Mouse (Mus musculus) bone marrow macrophage, adult 2 months (primary cell): ENCODE measurements at regions not wholly inside any gene's neighbourhood (a gene's known extent, or its start where the extent isn't known, plus 50 kb on each side); places are given as distances from the start of the nearest gene placed in this dataset.

ENCODE experiments used
- H3K27ac ChIP-seq: 2 replicates; pipeline ENCODE4 v1.5.1; 2012; ENCODE audit warnings: low read depth, low read length; ENCODE audit not compliant: insufficient read depth
- H3K4me1 ChIP-seq: 2 replicates; pipeline ENCODE4 v1.6.1; 2012; ENCODE audit warnings: low read length; ENCODE audit not compliant: control insufficient read depth, insufficient read depth
- H3K4me3 ChIP-seq: 2 replicates; pipeline ENCODE4 v1.5.1; 2012; ENCODE audit warnings: mild to moderate bottlenecking, low read length, moderate library complexity; ENCODE audit not compliant: insufficient read depth
- CTCF ChIP-seq: IDR thresholded peaks from 2 replicates; pipeline ENCODE4 v1.5.1; 2012; ENCODE audit warnings: low read depth, mild to moderate bottlenecking, low read length, moderate library complexity
- POLR2A ChIP-seq: IDR thresholded peaks from 2 replicates; pipeline ENCODE4 v1.6.1; 2012; ENCODE audit warnings: mild to moderate bottlenecking, low read depth, low read length, borderline replicate concordance

GRCm38 (mm10) chr12:92292460-92293340, 443.7 kb upstream of the Sel1l start:
- no peak overlapping the region for H3K27ac ChIP-seq
- no peak overlapping the region for H3K4me3 ChIP-seq
- H3K4me1 ChIP-seq = no peaks in the 10 kb centered on the region
- no peak for TF ChIP-seq POLR2A
- TF ChIP-seq CTCF = no peak

DNA sequence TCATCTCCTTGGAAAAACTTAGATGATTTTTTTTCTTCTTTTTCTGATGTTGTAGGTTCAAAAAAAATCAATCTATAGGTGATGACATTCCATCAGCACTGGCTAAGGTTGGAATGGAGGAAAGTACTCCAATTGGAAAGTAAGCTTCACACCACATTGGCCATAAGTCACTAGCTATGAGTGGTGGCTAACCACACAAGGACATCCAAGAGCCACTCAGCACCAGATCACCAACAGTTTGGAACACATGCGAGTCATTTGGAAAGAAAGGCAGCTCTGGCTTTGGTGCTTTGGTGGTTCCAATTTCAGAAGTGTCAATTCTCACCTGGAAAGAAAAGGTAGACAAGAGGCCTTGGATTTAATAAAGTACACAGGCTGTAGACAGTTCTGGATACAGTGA, 442.5 kb upstream of the Sel1l start:
- Histone ChIP-seq H3K4me3 (no peak overlapping the region), H3K4me1 (no peaks in the 10 kb centered on the region), H3K27ac (no peak overlapping the region)
- TF ChIP-seq POLR2A = no peak
- TF ChIP-seq CTCF = no peak

GRCm38 (mm10) chr12:92285511-92285910, 436.6 kb upstream of the Sel1l start:
- no peak for TF ChIP-seq POLR2A
- TF ChIP-seq CTCF = no peak

GRCm38 (mm10) chr12:92280470-92280869, 431.5 kb upstream of the Sel1l start:
- no peaks in the 10 kb centered on the region for H3K4me1 ChIP-seq
- H3K4me3 ChIP-seq = no peak overlapping the region
- H3K27ac ChIP-seq = no peak overlapping the region
- TF ChIP-seq CTCF = no peak
- TF ChIP-seq POLR2A = no peak

More at GRCm38 (mm10) chr12:92285511-92285910, 436.6 kb upstream of the Sel1l start:
- no peak overlapping the region for H3K4me3 ChIP-seq
- H3K4me1 ChIP-seq = no peaks in the 10 kb centered on the region
- H3K27ac ChIP-seq = no peak overlapping the region

GRCm38 (mm10) chr12:92251962-92252361, 403.0 kb upstream of the Sel1l start:
- TF ChIP-seq CTCF = no peak
- TF ChIP-seq POLR2A = no peak
- no peak overlapping the region for H3K4me3 ChIP-seq
- no peaks in the 10 kb centered on the region for H3K4me1 ChIP-seq
- H3K27ac ChIP-seq = no peak overlapping the region

GRCm38 (mm10) chr12:92246790-92247451, 398.0 kb upstream of the Sel1l start:
- H3K4me3 ChIP-seq = no peak overlapping the region
- no peak for TF ChIP-seq CTCF
- no peak for TF ChIP-seq POLR2A
- no peaks in the 10 kb centered on the region for H3K4me1 ChIP-seq
- H3K27ac ChIP-seq = no peak overlapping the region

- H3K4me3 ChIP-seq = no peak overlapping the region
- H3K27ac ChIP-seq = no peak overlapping the region
- TF ChIP-seq POLR2A (no peak), CTCF (no peak)
- H3K4me1 ChIP-seq = no peaks in the 10 kb centered on the region
Observed at GRCm38 (mm10) chr12:92239956-92240699, 391.2 kb upstream of the Sel1l start.

- TF ChIP-seq CTCF = no peak
- no peak for TF ChIP-seq POLR2A
- no peaks in the 10 kb centered on the region for H3K4me1 ChIP-seq
- H3K4me3 ChIP-seq = no peak overlapping the region
- no peak overlapping the region for H3K27ac ChIP-seq
Observed at GRCm38 (mm10) chr12:92233650-92234408, 384.9 kb upstream of the Sel1l start.

- no peak overlapping the region for H3K27ac ChIP-seq
- no peak for TF ChIP-seq CTCF
- no peak for TF ChIP-seq POLR2A
- no peaks in the 10 kb centered on the region for H3K4me1 ChIP-seq
- H3K4me3 ChIP-seq = no peak overlapping the region
Observed at GRCm38 (mm10) chr12:92228585-92228984, 379.6 kb upstream of the Sel1l start.
